11 mouse cellular contexts compared by ENCODE assay signal in genomic region chr4:106281128-106281491, GRCm38 (mm10). TPM values are rescaled to one million over a fixed set of nuclear protein-coding genes. Genes with fewer than 3 reads are reported as not detected.
DNase-seq lines count a peak whose midpoint lies in the region; ATAC-seq and TF ChIP-seq lines count a peak whose summit lies in the region.
"Had no signal": no experiment of that assay in that cellular context is flagged by ENCODE, and none has a peak within 500 bp of the region (broad histone marks: within the 10 kb centered on the region; RNA-seq: fewer than 3 reads in every experiment).

No protein-coding gene starts in this region.

- no peak for TF ChIP-seq POLR2A in embryonic fibroblast, embryonic 13.5 days (IDR thresholded peaks at IDR 0.05; ENCODE audit: low read depth, low read length)

- peak overlapping the region; percentile 1; the same call in 1 of the 2 replicates for H3K27ac ChIP-seq in embryonic fibroblast, embryonic 13.5 days (ENCODE audit: insufficient read depth, low read length)
- no peak overlapping the region for H3K27ac ChIP-seq in liver, embryonic 13.5 days
- H3K27ac ChIP-seq: hindbrain, embryonic 12.5 days; neural tube, embryonic 12.5 days had no signal

- WGBS in liver, embryonic 13.5 days (ENCODE audit: insufficient replicate concordance) = 71% methylated on average over 2 of the region's 2 CpGs

- no peaks in the 10 kb centered on the region; the same call in 1 of the 2 replicates for H3K27me3 ChIP-seq in liver, embryonic 13.5 days
- H3K27me3 ChIP-seq: hindbrain, embryonic 12.5 days; neural tube, embryonic 12.5 days had no signal

- H3K9me3 ChIP-seq in liver, embryonic 13.5 days (replicated peaks) = no peaks in the 10 kb centered on the region
- H3K9me3 ChIP-seq: hindbrain, embryonic 12.5 days; neural tube, embryonic 12.5 days had no signal

- H3K4me2 ChIP-seq in liver, embryonic 13.5 days = 0 out of 2 replicates have a peak overlapping the region, but pooled peaks have one; percentile 15
- H3K4me2 ChIP-seq: hindbrain, embryonic 12.5 days; neural tube, embryonic 12.5 days had no signal

- H3K9ac ChIP-seq in liver, embryonic 13.5 days = no peak overlapping the region
- H3K9ac ChIP-seq: hindbrain, embryonic 12.5 days; neural tube, embryonic 12.5 days had no signal

- TF ChIP-seq CTCF in embryonic fibroblast, embryonic 13.5 days (IDR thresholded peaks at IDR 0.05; ENCODE audit: borderline replicate concordance, insufficient read depth, low read length) = no peak

- H3K4me1 ChIP-seq in embryonic fibroblast, embryonic 13.5 days (ENCODE audit: control insufficient read depth, insufficient read depth, low read length) = peaks cover 5% of the 10 kb centered on the region
- peaks cover 15% of the 10 kb centered on the region for H3K4me1 ChIP-seq in liver, embryonic 13.5 days (replicated peaks)
- H3K4me1 ChIP-seq: hindbrain, embryonic 12.5 days; neural tube, embryonic 12.5 days had no signal

- DNase-seq in cerebellum, postnatal 14 days = peak; percentile 32 to 35
- DNase-seq in cerebellum, adult 18-20 months = no peak
- DNase-seq in kidney, adult 18-20 months = peak; percentile 49
- DNase-seq in kidney, postnatal 10 days = no peak
- no peak for DNase-seq in liver, embryonic 13.5 days
- no peak for DNase-seq in thymus, postnatal 10 days (ENCODE audit: low spot score in 2 of 2)
- DNase-seq in thymus, adult 18-20 months = no peak
- DNase-seq: thymus, postnatal 25 days had no signal

- no peak for ATAC-seq in liver, embryonic 13.5 days (ENCODE audit: low read depth)

- no peaks in the 10 kb centered on the region for H3K36me3 ChIP-seq in liver, embryonic 13.5 days
- H3K36me3 ChIP-seq: hindbrain, embryonic 12.5 days; neural tube, embryonic 12.5 days had no signal

- no peak overlapping the region for H3K4me3 ChIP-seq in embryonic fibroblast, embryonic 13.5 days (ENCODE audit: insufficient read depth, low read length)
- no peak overlapping the region for H3K4me3 ChIP-seq in liver, embryonic 13.5 days (replicated peaks)
- H3K4me3 ChIP-seq: hindbrain, embryonic 12.5 days; neural tube, embryonic 12.5 days had no signal

RNA-seq across cellular contexts. Expression of gene Usp24, which starts 34.9 kb away (rescaled TPM):
- polyA plus RNA-seq in embryonic fibroblast, embryonic 13.5 days (2011; ENCODE audit: insufficient read length, low read depth, missing spikeins) = 31.1 and 35.4 TPM in 2 replicates
- 5.8 and 6.5 TPM in 2 replicates for polyA plus RNA-seq in liver, embryonic 13.5 days (2015; fragmentation: Nextera tagmentation; extraction: Ambion mirVana)

Comparison
In these comparisons a context has a peak if more than half of its experiments do, and no peak if none do; other contexts are left out.
1. DNase-seq: peak in cerebellum, postnatal 14 days (2 of 2) and kidney, adult 18-20 months (single experiment); none in cerebellum, adult 18-20 months (0 of 2), kidney, postnatal 10 days (single experiment), liver, embryonic 13.5 days (single experiment), thymus, postnatal 10 days (0 of 2) and thymus, adult 18-20 months (0 of 2).